Mouse (Mus musculus) CH12.LX (cell line): Measurements from ENCODE around the gene Ssx2ip. TPM values are rescaled to one million over a fixed set of nuclear protein-coding genes. Genes with fewer than 3 reads are reported as not detected.

Experiments used
- DNase-seq: peaks from one replicate; pipeline ENCODE4 v3.0.0-alpha.2; 2013; ENCODE audit errors: extremely low read depth
- H3K27ac ChIP-seq: 2 replicates; pipeline ENCODE4 v1.5.1; 2012; ENCODE audit warnings: low read depth, mild to moderate bottlenecking, control low read depth, moderate library complexity; ENCODE audit not compliant: insufficient read depth
- H3K27me3 ChIP-seq: replicated peaks from 2 replicates; pipeline ENCODE3; 2012; ENCODE audit warnings: inconsistent platforms
- H3K36me3 ChIP-seq, 2 experiments: replicated peaks in 1 of 2; 2 replicates each; pipeline versions ENCODE3 to v1.6.1; 2012; ENCODE audit warnings: inconsistent platforms in 1 of 2, low read length in 1 of 2, mild to moderate bottlenecking in 1 of 2, mixed read lengths in 1 of 2, moderate library complexity in 1 of 2; ENCODE audit not compliant: control insufficient read depth in 1 of 2, insufficient read depth in 1 of 2
- H3K4me1 ChIP-seq, 2 experiments: 2 replicates each; pipeline ENCODE4 v1.6.1; 2012; ENCODE audit warnings: inconsistent platforms in 1 of 2, moderate library complexity in 1 of 2; ENCODE audit not compliant: insufficient read depth in 2 of 2, control insufficient read depth in 1 of 2
- H3K4me2 ChIP-seq: 2 replicates; pipeline ENCODE4 v1.6.1; 2012; ENCODE audit warnings: low read depth, mild to moderate bottlenecking, control low read depth; ENCODE audit not compliant: poor library complexity, insufficient read depth, severe bottlenecking
- H3K4me3 ChIP-seq, 3 experiments: fragments of 150-350 bp in 1 of 3; sonication (generic) in 1 of 3; replicated peaks in 1 of 3; 2 replicates each; pipeline versions ENCODE3 to v1.5.1; 2011 to 2012; ENCODE audit warnings: low read depth in 2 of 3, low read length in 2 of 3, mild to moderate bottlenecking in 2 of 3, moderate library complexity in 2 of 3, control low read depth in 1 of 3, improper control_type of control experiment in 1 of 3, inconsistent platforms in 1 of 3, mixed read lengths in 1 of 3; ENCODE audit not compliant: poor library complexity in 1 of 3
- H3K79me2 ChIP-seq: replicated peaks from 2 replicates; pipeline ENCODE4 v1.6.1; 2012; ENCODE audit warnings: mild to moderate bottlenecking, moderate library complexity; ENCODE audit not compliant: control insufficient read depth, poor library complexity, insufficient read depth, severe bottlenecking; ENCODE audit errors: extremely low read depth
- H3K9ac ChIP-seq: 2 replicates; pipeline ENCODE4 v1.6.1; 2012; ENCODE audit warnings: low read depth, mild to moderate bottlenecking, control low read depth, moderate library complexity; ENCODE audit not compliant: insufficient read depth
- H3K9me3 ChIP-seq: replicated peaks from 2 replicates; pipeline ENCODE3; 2012; ENCODE audit warnings: low read length, inconsistent platforms, mixed read lengths
- CHD2 ChIP-seq: IDR thresholded peaks from 2 replicates; pipeline ENCODE4 v1.6.1; 2011; ENCODE audit warnings: low read length, improper control_type of control experiment
- E2F4 ChIP-seq: IDR thresholded peaks from 2 replicates; pipeline ENCODE4 v1.6.1; 2011; ENCODE audit warnings: low read depth, low read length, improper control_type of control experiment; ENCODE audit not compliant: insufficient replicate concordance
- GABPA ChIP-seq: IDR thresholded peaks from 2 replicates; pipeline ENCODE4 v1.6.1; 2012; ENCODE audit warnings: low read depth, low read length, improper control_type of control experiment, inconsistent platforms; ENCODE audit not compliant: insufficient replicate concordance
- IRF4 ChIP-seq: IDR thresholded peaks from 2 replicates; pipeline ENCODE4 v1.6.1; 2014; ENCODE audit warnings: low read depth, mild to moderate bottlenecking, inconsistent platforms, low read length, improper control_type of control experiment
- JUN ChIP-seq: IDR thresholded peaks from 2 replicates; pipeline ENCODE4 v1.6.1; 2011; ENCODE audit warnings: low read depth, mild to moderate bottlenecking, low read length, improper control_type of control experiment, moderate library complexity; ENCODE audit not compliant: insufficient read depth
- JUND ChIP-seq: conservative IDR thresholded peaks from 2 replicates; pipeline ENCODE4 v1.6.1; 2011; ENCODE audit warnings: low read depth, low read length, improper control_type of control experiment
- MAZ ChIP-seq: IDR thresholded peaks from 2 replicates; pipeline ENCODE4 v1.6.1; 2012; ENCODE audit warnings: low read depth, mild to moderate bottlenecking, inconsistent platforms, low read length, improper control_type of control experiment, moderate library complexity
- MEF2A ChIP-seq: IDR thresholded peaks from 2 replicates; pipeline ENCODE4 v1.6.1; 2014; ENCODE audit warnings: low read depth, mild to moderate bottlenecking, inconsistent platforms, low read length, improper control_type of control experiment, borderline replicate concordance
- MYC ChIP-seq: IDR thresholded peaks from 2 replicates; pipeline ENCODE4 v1.6.1; 2011; ENCODE audit warnings: low read depth, mild to moderate bottlenecking, improper control_type of control experiment, low read length
- NELFE ChIP-seq: IDR thresholded peaks from 2 replicates; pipeline ENCODE4 v1.6.1; 2011; ENCODE audit warnings: low read depth, low read length, improper control_type of control experiment
- POLR2A ChIP-seq: IDR thresholded peaks from 2 replicates; pipeline ENCODE4 v1.6.1; 2011; ENCODE audit warnings: low read depth, mild to moderate bottlenecking, improper control_type of control experiment, low read length
- POLR2AphosphoS2 ChIP-seq: IDR thresholded peaks from 2 replicates; pipeline ENCODE4 v1.6.1; 2011; ENCODE audit warnings: low read depth, low read length, improper control_type of control experiment
- RCOR1 ChIP-seq: conservative IDR thresholded peaks from 2 replicates; pipeline ENCODE4 v1.6.1; 2012; ENCODE audit warnings: low read depth, mild to moderate bottlenecking, inconsistent platforms, low read length, improper control_type of control experiment
- SIN3A ChIP-seq: IDR thresholded peaks from 2 replicates; pipeline ENCODE4 v1.6.1; 2012; ENCODE audit warnings: low read length, improper control_type of control experiment, inconsistent platforms
- SMC3 ChIP-seq: IDR thresholded peaks from 2 replicates; pipeline ENCODE4 v1.6.1; 2011; ENCODE audit warnings: low read depth, low read length, improper control_type of control experiment
- TCF12 ChIP-seq: IDR thresholded peaks from 2 replicates; pipeline ENCODE4 v1.6.1; 2014; ENCODE audit warnings: low read depth, mild to moderate bottlenecking, inconsistent platforms, low read length, improper control_type of control experiment
- UBTF ChIP-seq: IDR thresholded peaks from 2 replicates; pipeline ENCODE4 v1.6.1; 2012; ENCODE audit warnings: low read depth, mild to moderate bottlenecking, inconsistent platforms, low read length, improper control_type of control experiment, moderate library complexity
- dilution Hi-C: fragments of 300-500 bp; cut with MboI; formaldehyde crosslinking; loops from 2 replicates; pipeline ENCODE4 v1.14.3; 2020; ENCODE audit warnings: low sequenced_read_pairs; ENCODE audit not compliant: extremely low pct_unique_long_range_greater_than_20kb, extremely low pct_ligation_motif_present
- in situ Hi-C: fragments of 300-500 bp; cut with MboI; formaldehyde crosslinking; loops from 3 replicates; pipeline ENCODE4 v1.14.3; 2019; ENCODE audit warnings: low sequenced_read_pairs, low pct_ligation_motif_present, low pct_unique_long_range_greater_than_20kb, mixed read lengths
- polyA plus RNA-seq: library from polyadenylated mRNA; unstranded; fragments of >175 nt; gene quantifications from 2 replicates; pipeline ENCODE4 v1.2.1, GENCODE M21; 2012; ENCODE audit warnings: low read depth; ENCODE audit not compliant: insufficient read length
- total RNA-seq, 2 experiments: library from RNA; depleted of rRNA; stranded (reverse); fragments of 300-350 nt in 1 of 2; fragments of >200 nt in 1 of 2; gene quantifications; 2 replicates each; pipeline ENCODE4 v1.2.3; 2012 to 2014

Gene Ssx2ip
- total and polyA plus RNA-seq, 3 experiments = 28.0 to 32.6 (median 31.9) TPM

GRCm38 (mm10) chr3:146378753-146379152, 25.7 kb upstream of the Ssx2ip start:
- TF ChIP-seq MAZ = no peak
- TF ChIP-seq GABPA = no peak
- no peak for TF ChIP-seq RCOR1
- no peak for TF ChIP-seq TCF12
- no peak for TF ChIP-seq JUN
- TF ChIP-seq MYC = no peak
- TF ChIP-seq IRF4 = no peak
- peaks cover 4% of the 10 kb centered on the region for H3K9me3 ChIP-seq
- H3K27me3 ChIP-seq = no peaks in the 10 kb centered on the region
- H3K4me1 ChIP-seq = peaks cover 2 to 14% of the 10 kb centered on the region in 2 experiments; a peak in 2 of 4 replicates
- H3K4me2 ChIP-seq = no peak overlapping the region
- H3K79me2 ChIP-seq = no peaks in the 10 kb centered on the region
- no peak overlapping the region for H3K9ac ChIP-seq
- H3K36me3 ChIP-seq = no peaks in the 10 kb centered on the region
- DNase-seq = no peak
- in situ Hi-C loops = no loop called here
- H3K27ac ChIP-seq = no peak overlapping the region
- dilution Hi-C loops = no loop called here
- H3K4me3 ChIP-seq = no peak overlapping the region

- in situ Hi-C loops = no loop called here
- Histone ChIP-seq H3K79me2 (no peaks in the 10 kb centered on the region), H3K36me3 (no peaks in the 10 kb centered on the region), H3K9ac (no peak overlapping the region), H3K27ac (no peak overlapping the region), H3K27me3 (no peaks in the 10 kb centered on the region), H3K4me2 (peak overlapping the region; percentile 48), H3K9me3 (peaks cover 4% of the 10 kb centered on the region), H3K4me1 (peaks cover 2 to 8% of the 10 kb centered on the region in 2 experiments; a peak in 2 of 4 replicates), H3K4me3 (no peak overlapping the region)
- dilution Hi-C loops = no loop called here
- TF ChIP-seq JUN = no peak
- TF ChIP-seq POLR2AphosphoS2 = no peak
- TF ChIP-seq UBTF = no peak
- TF ChIP-seq NELFE = no peak
- TF ChIP-seq JUND = no peak
- no peak for TF ChIP-seq SIN3A
- no peak for TF ChIP-seq CHD2
- TF ChIP-seq MEF2A = no peak
- TF ChIP-seq E2F4 = no peak
- no peak for TF ChIP-seq SMC3
- no peak for TF ChIP-seq POLR2A
- DNase-seq = no peak
Measured at GRCm38 (mm10) chr3:146379740-146380466, 24.5 kb upstream of the Ssx2ip start.
